Mouse (Mus musculus) urinary bladder, postnatal 14 days (tissue): Measurements from ENCODE around the gene Olfr482.

Source experiments
- DNase-seq: peaks from one replicate; pipeline ENCODE4 v3.0.0; 2021; ENCODE audit warnings: low spot score

Olfr482 gene

GRCm38 (mm10) chr7:108097486-108097885 lies at the start of gene Olfr482:
Gene Olfr482 (minus strand): TSS chr7:108097586.
- DNase-seq: no peak

GRCm38 (mm10) chr7:108127349-108127748 lies 30.0 kb upstream of the Olfr482 start, which contains the start of gene Olfr484:
Gene Olfr484 (minus strand): TSS chr7:108127449.
- DNase-seq: no peak

- DNase-seq: no peak
These were observed 24.0 kb upstream of the Olfr482 start for GRCm38 (mm10) chr7:108121416-108121815.

GRCm38 (mm10) chr7:108120681-108121080 lies 23.3 kb upstream of the Olfr482 start:
- DNase-seq: no peak

- no peak for DNase-seq
These were observed 3.2 kb upstream of the Olfr482 start, which contains the start of gene Olfr483 for GRCm38 (mm10) chr7:108100549-108100948. Gene Olfr483 (plus strand): TSS chr7:108100849.

- DNase-seq: no peak
These were observed 17.8 kb downstream of the Olfr482 start, which contains the start of gene Olfr481 for GRCm38 (mm10) chr7:108079555-108079954. Gene Olfr481 (plus strand): TSS chr7:108079855.

- no peak for DNase-seq
These were observed 30.1 kb downstream of the Olfr482 start, which contains the start of gene Olfr480 for GRCm38 (mm10) chr7:108067246-108067645. Gene Olfr480 (minus strand): TSS chr7:108067346.

- DNase-seq: no peak
These were observed 47.0 kb downstream of the Olfr482 start, which contains the start of gene Olfr479 for GRCm38 (mm10) chr7:108050393-108050792. Gene Olfr479 (plus strand): TSS chr7:108050693.
